Mouse (Mus musculus) adrenal gland, adult 10 weeks (tissue): ENCODE results near the gene Zfp987. TPM values are rescaled to one million over a fixed set of nuclear protein-coding genes. Genes with fewer than 3 reads are reported as not detected.

ENCODE experiments used
- polyA plus RNA-seq: library from polyadenylated mRNA; stranded (reverse); fragments of 350-450 nt; fragmentation: Illumina TruSeq; extraction: RNeasy Lipid Tissue Mini Kit (QIAGEN cat#74804); gene quantifications from one replicate; pipeline ENCODE4 v1.2.3, GENCODE M21; 2014; ENCODE audit warnings: low read depth, low replicate concordance

The Zfp987 gene
- polyA plus RNA-seq, result not detected

GRCm38 (mm10) chr4:146096998-146097397 is at the start of gene Zfp987:
Gene Zfp987, plus strand, starts transcription at chr4:146097298.

GRCm38 (mm10) chr4:146156524-146156923 is 59.4 kb downstream of the Zfp987 start, which contains the start of gene Zfp600:
Gene Zfp600, plus strand, starts transcription at chr4:146156824.

Other genes with a start within 250 kb of the Zfp987 start
- gene Zfp986, start 228.5 kb upstream of the Zfp987 start, polyA plus RNA-seq, result not detected
- not detected for gene Zfp600, start 59.5 kb downstream of the Zfp987 start, polyA plus RNA-seq